Mouse (Mus musculus) erythroblast, embryonic 14.5 days (primary cell): ENCODE data around the gene Olfr221. TPM values are rescaled to one million over a fixed set of nuclear protein-coding genes. Genes with fewer than 3 reads are reported as not detected.

ENCODE experiments used
- H3K27me3 ChIP-seq: 2 replicates; pipeline ENCODE4 v1.6.1; 2012; ENCODE audit warnings: inconsistent platforms; ENCODE audit not compliant: control insufficient read depth
- H3K36me3 ChIP-seq: 2 replicates; pipeline ENCODE4 v1.6.1; 2012; ENCODE audit warnings: mild to moderate bottlenecking, inconsistent platforms; ENCODE audit not compliant: control insufficient read depth
- H3K4me1 ChIP-seq: 2 replicates; pipeline ENCODE4 v1.6.1; 2012; ENCODE audit warnings: inconsistent platforms; ENCODE audit not compliant: control insufficient read depth
- H3K4me3 ChIP-seq: replicated peaks from 2 replicates; pipeline ENCODE3; 2012; ENCODE audit warnings: moderate library complexity, mild to moderate bottlenecking, inconsistent platforms
- H3K9me3 ChIP-seq: 2 replicates; pipeline ENCODE4 v1.6.1; 2012; ENCODE audit warnings: low read length, inconsistent platforms, mixed read lengths; ENCODE audit not compliant: control insufficient read depth
- GATA1 ChIP-seq: IDR thresholded peaks from 2 replicates; pipeline ENCODE4 v1.6.1; 2012; ENCODE audit warnings: low read length, inconsistent platforms, mixed read lengths
- TAL1 ChIP-seq: IDR thresholded peaks from 3 replicates; pipeline ENCODE4 v1.6.1; 2012; ENCODE audit warnings: low read length, inconsistent platforms, mixed read lengths
- polyA plus RNA-seq: library from polyadenylated mRNA; stranded (reverse); fragments of >175 nt; gene quantifications from 2 replicates; pipeline ENCODE4 v1.2.3, GENCODE M21; 2012

Gene Olfr221
- polyA plus RNA-seq, 1 experiment: not detected

GRCm38 (mm10) chr14:51984247-51985231, 57.7 kb downstream of the Olfr221 start, which contains the start of gene Arhgef40:
Arhgef40 (plus strand) TSS chr14:51984719.
- Histone ChIP-seq H3K36me3 (peaks cover 19% of the 10 kb centered on the region), H3K4me3 (peak within 1 kb of the TSS; percentile 75), H3K9me3 (no peaks in the 10 kb centered on the region), H3K27me3 (peaks cover 6% of the 10 kb centered on the region), H3K4me1 (peaks cover 55% of the 10 kb centered on the region)
- TF ChIP-seq GATA1 (no peak), TAL1 (no peak)

Other genes with a start within 250 kb of the Olfr221 start
- gene AY358078, start 242.4 kb downstream of the Olfr221 start, polyA plus RNA-seq: not detected in 2 replicates
- not detected in 2 replicates for gene Ear6, start 188.8 kb downstream of the Olfr221 start, polyA plus RNA-seq
- gene Mettl17, start 157.6 kb downstream of the Olfr221 start, polyA plus RNA-seq: 0.31 and 0.62 TPM in 2 replicates
- gene Slc39a2, start 149.6 kb downstream of the Olfr221 start, polyA plus RNA-seq: not detected in 2 replicates
- gene Ndrg2, start 128.3 kb downstream of the Olfr221 start, polyA plus RNA-seq: 0.11 TPM in 1 of 2 replicates, not detected in the other
- gene Tppp2, start 124.0 kb downstream of the Olfr221 start, polyA plus RNA-seq: not detected in 2 replicates
- gene Rnase13, start 119.7 kb downstream of the Olfr221 start, polyA plus RNA-seq: not detected in 2 replicates
- gene Arhgef40, start 57.7 kb downstream of the Olfr221 start, polyA plus RNA-seq: 5.6 and 6.8 TPM in 2 replicates
- gene Tmem253, start 26.8 kb downstream of the Olfr221 start, polyA plus RNA-seq: not detected in 2 replicates
- gene Zfp219, start 21.7 kb downstream of the Olfr221 start, polyA plus RNA-seq: 2.0 and 2.9 TPM in 2 replicates
- gene Hnrnpc, start 61.6 kb upstream of the Olfr221 start, polyA plus RNA-seq: 1.5 and 2.8 TPM in 2 replicates
- gene Rpgrip1, start 68.2 kb upstream of the Olfr221 start, polyA plus RNA-seq: not detected in 2 replicates
- gene Supt16, start 155.0 kb upstream of the Olfr221 start, polyA plus RNA-seq: 2.0 and 2.6 TPM in 2 replicates
- 0.87 and 1.3 TPM in 2 replicates for gene Chd8, start 215.3 kb upstream of the Olfr221 start, polyA plus RNA-seq
- gene Tox4, start 236.7 kb upstream of the Olfr221 start, polyA plus RNA-seq: 1.4 and 2.0 TPM in 2 replicates
- 0.04 TPM in 1 of 2 replicates, not detected in the other for gene Rab2b, start 237.1 kb upstream of the Olfr221 start, polyA plus RNA-seq